Mouse (Mus musculus): ENCODE results near the gene Gm5447.

Gene Gm5447

GRCm38 (mm10) chr13:30987686-30988085 is 13.7 kb downstream of the Gm5447 start:
- no peak for DNase-seq

- no peak for DNase-seq
These were observed 15.7 kb downstream of the Gm5447 start for GRCm38 (mm10) chr13:30989710-30990109.

GRCm38 (mm10) chr13:30990233-30990632 is 16.2 kb downstream of the Gm5447 start:
- DNase-seq = no peak

GRCm38 (mm10) chr13:30993819-30994218 is 19.8 kb downstream of the Gm5447 start:
- DNase-seq = peak; percentile 62

GRCm38 (mm10) chr13:30994249-30994858 is 20.4 kb downstream of the Gm5447 start:
- no peak for DNase-seq

- no peak for DNase-seq
These were observed 23.7 kb downstream of the Gm5447 start for GRCm38 (mm10) chr13:30997526-30998253.

- DNase-seq = no peak
These were observed 25.8 kb downstream of the Gm5447 start for GRCm38 (mm10) chr13:30999799-31000198.

- no peak for DNase-seq
These were observed 30.5 kb downstream of the Gm5447 start for GRCm38 (mm10) chr13:31004458-31004857.

GRCm38 (mm10) chr13:31004995-31005394 is 31.0 kb downstream of the Gm5447 start:
- no peak for DNase-seq

- no peak for DNase-seq
These were observed 43.5 kb downstream of the Gm5447 start for GRCm38 (mm10) chr13:31017545-31017944.

- no peak for DNase-seq
These were observed 47.5 kb downstream of the Gm5447 start for GRCm38 (mm10) chr13:31021514-31021913.

- DNase-seq = no peak
These were observed 47.9 kb downstream of the Gm5447 start for GRCm38 (mm10) chr13:31021927-31022326.

- no peak for DNase-seq
These were observed 49.7 kb downstream of the Gm5447 start for GRCm38 (mm10) chr13:31023664-31024063.

Data from right cerebral cortex, adult 18-20 months (tissue).